Mouse (Mus musculus): ENCODE measurements at regions not wholly inside any gene's neighbourhood (a gene's known extent, or its start where the extent isn't known, plus 50 kb on each side); places are given as distances from the start of the nearest gene placed in this dataset.
A peak's percentile ranks its signal among the peaks of the same experiment; 100 is the strongest.

DNA sequence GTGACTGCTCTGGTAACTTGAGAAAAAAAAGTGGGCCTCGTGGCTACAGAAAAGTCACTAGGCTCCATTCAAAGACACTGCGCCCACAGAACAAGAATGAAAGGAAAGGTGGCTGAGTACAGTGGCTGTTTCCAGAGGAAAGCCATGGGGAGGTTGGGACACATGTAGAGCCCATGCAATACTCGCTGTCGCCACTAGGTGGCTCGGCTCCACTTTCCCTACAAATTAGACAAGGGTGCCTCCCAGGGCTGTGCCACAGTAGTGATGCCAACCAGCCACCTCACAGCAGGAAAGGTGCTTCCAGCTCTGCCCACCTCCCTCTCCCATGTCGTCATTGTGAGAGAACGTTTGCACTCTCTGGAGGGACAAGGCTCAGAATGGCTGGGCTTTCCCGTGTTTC, 185.8 kb upstream of the Kcnab2 start:
- Histone ChIP-seq H3K27ac (ENCODE audit: low read depth, low read length) (no peak overlapping the region), H3K9ac (ENCODE audit: low read length) (no peak overlapping the region), H3K9me3 (ENCODE audit: control insufficient read depth, low read length) (no peaks in the 10 kb centered on the region), H3K36me3 (ENCODE audit: control insufficient read depth, insufficient read depth, low read length) (no peaks in the 10 kb centered on the region), H3K4me2 (no peak overlapping the region), H3K4me3 (ENCODE audit: low read depth, low read length) (no peak overlapping the region), H3K4me1 (ENCODE audit: control insufficient read depth, insufficient read depth, low read length) (no peaks in the 10 kb centered on the region), H3K27me3 (ENCODE audit: control insufficient read depth, insufficient read depth, low read length) (no peaks in the 10 kb centered on the region)
- peak; percentile 88 for DNase-seq (ENCODE audit: low spot score, missing footprints)
- 44% methylated on average over 8 of the region's 8 CpGs for WGBS
- ATAC-seq (ENCODE audit: low FRiP score), result no peak

DNA sequence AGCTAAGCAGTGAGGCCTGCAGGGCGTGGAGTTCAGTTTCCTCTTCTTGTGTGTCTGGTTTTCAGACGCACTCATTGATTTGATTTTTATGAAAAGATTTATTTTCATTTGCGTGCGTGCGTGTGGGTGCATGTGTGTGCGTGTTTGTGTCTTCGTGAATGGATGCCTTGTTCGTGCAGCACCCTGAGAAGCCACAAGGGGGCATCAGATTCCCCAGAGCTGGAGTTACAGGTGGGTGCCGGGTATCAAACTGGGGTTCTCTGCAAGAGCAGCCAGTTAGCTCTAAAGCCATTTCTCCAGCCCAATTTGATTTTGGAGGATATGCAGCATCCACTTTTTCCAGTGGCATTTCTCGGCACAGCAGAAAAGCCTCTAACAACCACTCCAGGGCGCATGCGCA, 185.4 kb upstream of the Kcnab2 start:
- H3K27me3 ChIP-seq (ENCODE audit: control insufficient read depth, insufficient read depth, low read length), result no peaks in the 10 kb centered on the region

DNA sequence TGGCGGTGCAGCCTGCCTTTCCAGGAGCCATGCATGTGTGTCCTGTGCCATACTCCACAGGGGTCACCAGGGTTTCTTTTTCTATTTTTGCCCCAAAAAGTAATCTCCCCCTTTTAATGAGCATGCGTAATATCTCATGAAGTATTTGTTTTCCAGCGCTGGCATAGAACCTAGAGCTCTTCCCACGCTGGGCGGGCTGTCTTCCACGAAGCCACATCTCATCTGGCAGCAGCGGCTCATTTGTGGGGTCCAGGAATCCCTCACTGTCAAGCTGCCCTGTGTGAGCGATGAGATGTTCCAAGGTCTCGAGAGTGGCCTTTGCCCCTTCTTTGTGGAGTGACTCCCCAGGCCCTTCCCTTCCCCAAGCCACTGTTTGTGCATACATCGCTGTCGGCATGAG, 184.8 kb upstream of the Kcnab2 start:
- H3K27ac ChIP-seq (ENCODE audit: low read depth, low read length), result no peak overlapping the region
- 90% methylated on average over 11 of the region's 11 CpGs for WGBS
- H3K27me3 ChIP-seq (ENCODE audit: control insufficient read depth, insufficient read depth, low read length), result no peaks in the 10 kb centered on the region
- H3K4me2 ChIP-seq, result no peak overlapping the region
- H3K4me1 ChIP-seq (ENCODE audit: control insufficient read depth, insufficient read depth, low read length), result no peaks in the 10 kb centered on the region
- H3K9ac ChIP-seq (ENCODE audit: low read length), result no peak overlapping the region
- ATAC-seq (ENCODE audit: low FRiP score) (no peak), DNase-seq (ENCODE audit: low spot score, missing footprints) (no peak)
- no peaks in the 10 kb centered on the region for H3K9me3 ChIP-seq (ENCODE audit: control insufficient read depth, low read length)
- no peak overlapping the region for H3K4me3 ChIP-seq (ENCODE audit: low read depth, low read length)
- no peaks in the 10 kb centered on the region for H3K36me3 ChIP-seq (ENCODE audit: control insufficient read depth, insufficient read depth, low read length)

More for the DNA sequence above, 185.4 kb upstream of the Kcnab2 start:
- ATAC-seq (ENCODE audit: low FRiP score), result no peak
- no peaks in the 10 kb centered on the region for H3K4me1 ChIP-seq (ENCODE audit: control insufficient read depth, insufficient read depth, low read length)
- no peak overlapping the region for H3K9ac ChIP-seq (ENCODE audit: low read length)
- no peaks in the 10 kb centered on the region for H3K36me3 ChIP-seq (ENCODE audit: control insufficient read depth, insufficient read depth, low read length)
- 93% methylated on average over 12 of the region's 12 CpGs for WGBS
- no peak overlapping the region for H3K4me2 ChIP-seq
- no peak overlapping the region for H3K27ac ChIP-seq (ENCODE audit: low read depth, low read length)
- DNase-seq (ENCODE audit: low spot score, missing footprints), result no peak
- no peak overlapping the region for H3K4me3 ChIP-seq (ENCODE audit: low read depth, low read length)
- H3K9me3 ChIP-seq (ENCODE audit: control insufficient read depth, low read length), result no peaks in the 10 kb centered on the region

DNA sequence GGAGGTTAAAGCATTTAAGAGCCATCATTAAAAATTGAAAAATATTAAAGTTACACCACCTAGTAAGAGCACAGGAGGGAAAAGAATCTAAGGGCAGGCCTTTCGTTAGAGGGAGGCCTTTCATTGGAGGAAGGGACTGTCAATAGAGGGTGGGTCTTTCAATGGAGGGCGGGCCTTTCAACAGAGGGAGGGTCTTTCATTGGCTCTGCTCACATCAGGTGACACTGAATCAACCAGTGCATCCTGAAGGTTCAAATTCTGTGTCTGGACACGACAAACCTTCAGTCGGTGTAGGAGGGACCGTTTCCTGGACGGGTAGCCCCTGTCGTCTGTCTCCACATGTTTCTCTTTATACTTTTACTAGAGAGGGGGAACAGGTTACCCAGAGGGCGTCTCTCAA, 172.5 kb upstream of the Kcnab2 start:
- no peak overlapping the region for H3K27ac ChIP-seq (ENCODE audit: low read depth, low read length)
- ATAC-seq (ENCODE audit: low FRiP score) (no peak), DNase-seq (ENCODE audit: low spot score, missing footprints) (no peak)
- WGBS, result 80% methylated on average over 8 of the region's 8 CpGs
- no peaks in the 10 kb centered on the region for H3K4me1 ChIP-seq (ENCODE audit: control insufficient read depth, insufficient read depth, low read length)
- no peak overlapping the region for H3K4me2 ChIP-seq
- H3K36me3 ChIP-seq (ENCODE audit: control insufficient read depth, insufficient read depth, low read length), result no peaks in the 10 kb centered on the region
- H3K9ac ChIP-seq (ENCODE audit: low read length), result no peak overlapping the region
- no peaks in the 10 kb centered on the region for H3K9me3 ChIP-seq (ENCODE audit: control insufficient read depth, low read length)
- H3K4me3 ChIP-seq (ENCODE audit: low read depth, low read length), result no peak overlapping the region
- no peaks in the 10 kb centered on the region for H3K27me3 ChIP-seq (ENCODE audit: control insufficient read depth, insufficient read depth, low read length)

DNA sequence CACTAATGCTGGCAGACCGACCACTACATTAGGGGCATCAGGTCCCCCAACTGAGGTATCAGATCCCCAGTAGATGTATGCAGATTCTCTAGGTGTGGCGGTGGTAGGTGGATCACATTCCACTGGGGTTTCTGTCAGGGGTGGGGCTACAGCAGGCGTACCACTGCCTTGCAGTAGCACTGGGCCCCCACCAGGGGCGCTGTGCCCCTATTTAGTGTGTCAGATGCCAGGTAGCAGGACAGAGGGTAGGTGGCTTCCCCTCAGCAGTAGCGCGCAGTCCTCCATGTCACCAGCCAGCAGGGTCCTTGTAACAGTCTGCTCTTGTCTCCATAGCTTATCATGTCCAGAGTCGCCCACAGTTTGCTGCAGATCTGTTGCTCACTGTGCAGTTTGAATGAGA, 169.9 kb upstream of the Kcnab2 start:
- no peaks in the 10 kb centered on the region for H3K27me3 ChIP-seq (ENCODE audit: control insufficient read depth, insufficient read depth, low read length)
- no peak for ATAC-seq (ENCODE audit: low FRiP score)

DNA sequence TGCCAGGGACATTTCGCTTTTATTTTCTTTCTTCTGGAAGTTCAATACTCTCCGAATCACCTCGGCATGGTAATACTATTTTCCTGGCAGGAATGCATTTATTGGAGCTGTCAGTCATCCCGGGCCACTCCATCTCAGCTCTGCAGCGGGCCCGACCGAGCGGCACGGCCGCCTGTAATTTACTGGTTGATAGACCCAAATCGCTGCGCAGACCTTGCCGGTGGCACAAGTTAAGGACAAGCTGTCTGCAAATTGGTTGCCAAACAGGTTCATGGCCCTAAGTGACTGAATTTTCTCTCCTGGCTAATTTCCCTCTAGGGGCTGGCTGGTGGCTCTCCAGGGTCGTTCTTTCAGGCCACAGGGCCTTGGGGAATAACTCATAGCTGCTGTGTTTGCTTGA, 169.4 kb upstream of the Kcnab2 start:
- no peaks in the 10 kb centered on the region for H3K9me3 ChIP-seq (ENCODE audit: control insufficient read depth, low read length)
- peaks cover 1% of the 10 kb centered on the region for H3K4me1 ChIP-seq (ENCODE audit: control insufficient read depth, insufficient read depth, low read length)
- no peak overlapping the region for H3K4me2 ChIP-seq
- no peak overlapping the region for H3K4me3 ChIP-seq (ENCODE audit: low read depth, low read length)
- H3K9ac ChIP-seq (ENCODE audit: low read length), result no peak overlapping the region
- no peaks in the 10 kb centered on the region for H3K27me3 ChIP-seq (ENCODE audit: control insufficient read depth, insufficient read depth, low read length)
- no peak for DNase-seq (ENCODE audit: low spot score, missing footprints)
- no peak overlapping the region for H3K27ac ChIP-seq (ENCODE audit: low read depth, low read length)
- no peak for ATAC-seq (ENCODE audit: low FRiP score)
- 91% methylated on average over 14 of the region's 14 CpGs for WGBS
- no peaks in the 10 kb centered on the region for H3K36me3 ChIP-seq (ENCODE audit: control insufficient read depth, insufficient read depth, low read length)

More for the DNA sequence above, 169.9 kb upstream of the Kcnab2 start:
- Histone ChIP-seq H3K4me2 (no peak overlapping the region), H3K36me3 (ENCODE audit: control insufficient read depth, insufficient read depth, low read length) (no peaks in the 10 kb centered on the region), H3K9me3 (ENCODE audit: control insufficient read depth, low read length) (no peaks in the 10 kb centered on the region), H3K27ac (ENCODE audit: low read depth, low read length) (no peak overlapping the region), H3K4me3 (ENCODE audit: low read depth, low read length) (no peak overlapping the region), H3K4me1 (ENCODE audit: control insufficient read depth, insufficient read depth, low read length) (no peaks in the 10 kb centered on the region), H3K9ac (ENCODE audit: low read length) (no peak overlapping the region)
- WGBS, result 61% methylated on average over 7 of the region's 7 CpGs
- peak; percentile 92 for DNase-seq (ENCODE audit: low spot score, missing footprints)

DNA sequence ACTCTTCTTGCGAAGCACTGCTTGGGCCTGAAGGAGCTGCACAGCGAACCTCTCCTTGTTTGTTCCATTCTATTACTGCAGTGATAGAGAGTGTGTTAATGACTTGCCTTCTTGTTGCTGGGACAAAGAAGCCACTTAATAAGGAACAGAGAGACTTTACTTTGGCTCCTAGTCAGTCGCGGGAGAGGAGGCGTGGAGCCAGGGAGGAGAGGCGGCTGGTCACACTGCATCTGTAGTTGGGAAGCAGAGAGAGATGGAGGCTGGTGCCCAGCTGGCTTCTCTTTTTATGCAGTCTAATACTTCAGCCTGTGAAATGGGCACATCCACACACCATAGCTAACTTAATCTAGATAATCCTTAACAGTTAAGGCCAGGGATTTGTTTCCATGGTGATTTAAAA, 159.4 kb upstream of the Kcnab2 start:
- Histone ChIP-seq H3K4me3 (ENCODE audit: low read depth, low read length) (no peak overlapping the region), H3K4me1 (ENCODE audit: control insufficient read depth, insufficient read depth, low read length) (peaks cover 4% of the 10 kb centered on the region), H3K27me3 (ENCODE audit: control insufficient read depth, insufficient read depth, low read length) (no peaks in the 10 kb centered on the region), H3K9me3 (ENCODE audit: control insufficient read depth, low read length) (no peaks in the 10 kb centered on the region), H3K27ac (ENCODE audit: low read depth, low read length) (no peak overlapping the region), H3K9ac (ENCODE audit: low read length) (no peak overlapping the region), H3K36me3 (ENCODE audit: control insufficient read depth, insufficient read depth, low read length) (no peaks in the 10 kb centered on the region), H3K4me2 (no peak overlapping the region)
- 59% methylated on average over 6 of the region's 6 CpGs for WGBS
- no peak for ATAC-seq (ENCODE audit: low FRiP score)
- DNase-seq (ENCODE audit: low spot score, missing footprints), result no peak

DNA sequence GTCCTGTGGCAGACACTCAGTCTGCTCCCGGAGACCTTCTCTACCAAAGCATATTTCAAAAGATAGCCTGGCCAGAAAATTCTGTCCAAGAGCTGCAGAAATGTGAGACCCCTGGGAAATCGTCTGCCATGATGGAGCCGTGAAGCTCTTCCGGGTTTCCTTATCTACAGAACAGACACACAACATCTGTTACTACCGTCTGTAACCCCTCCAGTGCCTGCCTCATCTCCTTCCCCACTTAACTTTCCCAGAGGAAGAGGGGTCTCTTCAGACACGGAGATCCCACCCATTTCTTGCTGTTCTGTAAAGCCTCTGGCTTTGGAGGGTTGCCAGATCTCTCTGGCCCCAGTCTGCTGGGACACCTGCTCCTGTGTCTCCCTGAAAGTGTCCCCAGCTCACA, 156.2 kb upstream of the Kcnab2 start:
- 77% methylated on average over 6 of the region's 6 CpGs for WGBS
- Histone ChIP-seq H3K9me3 (ENCODE audit: control insufficient read depth, low read length) (no peaks in the 10 kb centered on the region), H3K27ac (ENCODE audit: low read depth, low read length) (no peak overlapping the region), H3K4me2 (no peak overlapping the region), H3K4me1 (ENCODE audit: control insufficient read depth, insufficient read depth, low read length) (no peaks in the 10 kb centered on the region), H3K9ac (ENCODE audit: low read length) (no peak overlapping the region), H3K36me3 (ENCODE audit: control insufficient read depth, insufficient read depth, low read length) (no peaks in the 10 kb centered on the region), H3K27me3 (ENCODE audit: control insufficient read depth, insufficient read depth, low read length) (no peaks in the 10 kb centered on the region), H3K4me3 (ENCODE audit: low read depth, low read length) (no peak overlapping the region)
- ATAC-seq (ENCODE audit: low FRiP score) (no peak), DNase-seq (ENCODE audit: low spot score, missing footprints) (no peak)

DNA sequence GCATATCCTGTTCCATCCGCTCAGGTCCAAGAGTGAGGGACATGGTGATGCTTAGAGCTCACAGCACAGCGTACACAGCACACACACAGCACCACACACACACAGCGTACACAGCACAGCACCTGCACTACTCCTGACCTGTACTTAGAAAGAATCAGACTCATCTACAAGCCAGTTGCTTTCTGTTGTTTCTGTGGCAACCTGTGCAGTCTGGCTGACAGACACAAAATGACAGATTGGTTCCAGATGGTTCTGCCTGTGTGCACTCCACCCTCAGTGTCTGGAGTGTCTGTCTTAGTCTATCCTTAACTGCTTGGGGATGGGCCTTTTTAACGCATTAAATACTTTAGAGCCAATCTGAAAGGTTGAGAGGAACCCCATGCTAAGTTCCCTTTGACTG, 150.4 kb upstream of the Kcnab2 start:
- Histone ChIP-seq H3K4me2 (no peak overlapping the region), H3K4me1 (ENCODE audit: control insufficient read depth, insufficient read depth, low read length) (peaks cover 10% of the 10 kb centered on the region), H3K9ac (ENCODE audit: low read length) (no peak overlapping the region), H3K36me3 (ENCODE audit: control insufficient read depth, insufficient read depth, low read length) (no peaks in the 10 kb centered on the region), H3K27ac (ENCODE audit: low read depth, low read length) (no peak overlapping the region), H3K9me3 (ENCODE audit: control insufficient read depth, low read length) (no peaks in the 10 kb centered on the region), H3K4me3 (ENCODE audit: low read depth, low read length) (no peak overlapping the region), H3K27me3 (ENCODE audit: control insufficient read depth, insufficient read depth, low read length) (no peaks in the 10 kb centered on the region)
- ATAC-seq (ENCODE audit: low FRiP score) (no peak), DNase-seq (ENCODE audit: low spot score, missing footprints) (no peak)
- 89% methylated on average over 4 of the region's 4 CpGs for WGBS
